Mouse (Mus musculus) midbrain, embryonic 15.5 days (tissue): Measurements from ENCODE around the gene Olfr957. TPM values are rescaled to one million over a fixed set of nuclear protein-coding genes. Genes with fewer than 3 reads are reported as not detected.

ENCODE experiments used
- polyA plus RNA-seq: library from polyadenylated mRNA; unstranded; fragments of >200 nt; fragmentation: Nextera tagmentation; extraction: Ambion mirVana; gene quantifications from 2 replicates; pipeline ENCODE4 v1.2.1, GENCODE M21; 2015

The Olfr957 gene
- polyA plus RNA-seq, 1 experiment from 2014 or later: not detected

Other genes starting within 250 kb of the Olfr957 start
- gene Olfr945, start 239.0 kb downstream of the Olfr957 start, polyA plus RNA-seq: not detected in 2 replicates
- not detected in 2 replicates for gene Olfr948, start 189.8 kb downstream of the Olfr957 start, polyA plus RNA-seq
- gene Olfr951, start 128.4 kb downstream of the Olfr957 start, polyA plus RNA-seq: not detected in 2 replicates
- not detected in 2 replicates for gene Olfr952, start 88.7 kb downstream of the Olfr957 start, polyA plus RNA-seq
- gene Olfr954, start 59.1 kb downstream of the Olfr957 start, polyA plus RNA-seq: not detected in 2 replicates
- not detected in 2 replicates for gene Olfr955, start 43.9 kb downstream of the Olfr957 start, polyA plus RNA-seq
- not detected in 2 replicates for gene Olfr44, start 21.8 kb downstream of the Olfr957 start, polyA plus RNA-seq
- not detected in 2 replicates for gene Olfr958, start 38.2 kb upstream of the Olfr957 start, polyA plus RNA-seq
- not detected in 2 replicates for gene Olfr959, start 59.8 kb upstream of the Olfr957 start, polyA plus RNA-seq
- gene AW551984, start 88.6 kb upstream of the Olfr957 start, polyA plus RNA-seq: 172 and 184 TPM in 2 replicates
- gene Olfr148, start 94.8 kb upstream of the Olfr957 start, polyA plus RNA-seq: not detected in 2 replicates
- gene Olfr960, start 105.6 kb upstream of the Olfr957 start, polyA plus RNA-seq: not detected in 2 replicates
- not detected in 2 replicates for gene Olfr961, start 129.3 kb upstream of the Olfr957 start, polyA plus RNA-seq
- not detected in 2 replicates for gene Olfr963, start 151.4 kb upstream of the Olfr957 start, polyA plus RNA-seq
- gene Olfr149, start 191.3 kb upstream of the Olfr957 start, polyA plus RNA-seq: not detected in 2 replicates
- not detected in 2 replicates for gene Olfr965, start 195.5 kb upstream of the Olfr957 start, polyA plus RNA-seq
- gene Olfr150, start 215.2 kb upstream of the Olfr957 start, polyA plus RNA-seq: not detected in 2 replicates
- gene Olfr967, start 230.4 kb upstream of the Olfr957 start, polyA plus RNA-seq: not detected in 2 replicates